Comparison of ENCODE assay signal across 23 mouse cellular contexts in genomic region chr2:19560654-19561053, GRCm38 (mm10). TPM values are rescaled to one million over a fixed set of nuclear protein-coding genes. Genes with fewer than 3 reads are reported as not detected.
DNase-seq lines count a peak whose midpoint lies in the region; ATAC-seq and TF ChIP-seq lines count a peak whose summit lies in the region.
"Had no signal": no experiment of that assay in that cellular context is flagged by ENCODE, and none has a peak within 500 bp of the region (broad histone marks: within the 10 kb centered on the region; RNA-seq: fewer than 3 reads in every experiment).

No protein-coding gene starts in this region.

- DNase-seq in lung, postnatal 0 days (ENCODE audit: low spot score) = peak; percentile 29
- no peak for DNase-seq in lung, postnatal 4 days
- DNase-seq in lung, postnatal 36 days = peak; percentile 21
- no peak for DNase-seq in lung, adult 2 months
- DNase-seq: adrenal gland, adult 2 months; adrenal gland, postnatal 10 days; adrenal gland, postnatal 25 days; cerebellum, adult 11 months; cerebellum, adult 18-20 months; cerebellum, adult 8-10 months; cerebellum, adult 9-11 months; cerebellum, postnatal 14 days; cerebellum, postnatal 36 days; embryo, embryonic 11 days had no signal

- H3K4me2 ChIP-seq in lung, postnatal 0 days (replicated peaks; ENCODE audit: low read depth, low read length) = no peak overlapping the region
- H3K4me2 ChIP-seq: embryonic facial prominence, embryonic 13.5 days; embryonic facial prominence, embryonic 15.5 days; forebrain, embryonic 12.5 days had no signal

- H3K9ac ChIP-seq in lung, postnatal 0 days (replicated peaks; ENCODE audit: low read depth) = no peak overlapping the region
- H3K9ac ChIP-seq: embryonic facial prominence, embryonic 13.5 days; embryonic facial prominence, embryonic 15.5 days; forebrain, embryonic 12.5 days had no signal

- no peaks in the 10 kb centered on the region for H3K27me3 ChIP-seq in lung, postnatal 0 days (replicated peaks; ENCODE audit: insufficient read depth, low read length)
- H3K27me3 ChIP-seq: embryonic facial prominence, embryonic 13.5 days; embryonic facial prominence, embryonic 15.5 days; forebrain, embryonic 12.5 days had no signal

- no peak; the same call in 1 of the 2 replicates for TF ChIP-seq CTCF in lung, postnatal 0 days (IDR thresholded peaks at IDR 0.05)
- TF ChIP-seq CTCF in lung, adult 2 months (IDR thresholded peaks at IDR 0.05; ENCODE audit: insufficient read depth, low read length) = no peak

- H3K4me1 ChIP-seq in lung, postnatal 0 days (ENCODE audit: insufficient read depth, low read depth, low read length) = no peaks in the 10 kb centered on the region
- no peaks in the 10 kb centered on the region for H3K4me1 ChIP-seq in lung, adult 2 months (ENCODE audit: control insufficient read depth, insufficient read depth, low read length)
- H3K4me1 ChIP-seq: embryonic facial prominence, embryonic 13.5 days; embryonic facial prominence, embryonic 15.5 days had no signal

- 0 out of 2 replicates have a peak overlapping the region, but pooled peaks have one; percentile 6 for H3K27ac ChIP-seq in lung, postnatal 0 days (ENCODE audit: low read length)
- H3K27ac ChIP-seq: embryonic facial prominence, embryonic 13.5 days; embryonic facial prominence, embryonic 15.5 days; forebrain, embryonic 10.5 days; forebrain, embryonic 12.5 days had no signal

- H3K36me3 ChIP-seq in lung, postnatal 0 days (ENCODE audit: insufficient read depth, low read length) = no peaks in the 10 kb centered on the region
- H3K36me3 ChIP-seq: embryonic facial prominence, embryonic 13.5 days; embryonic facial prominence, embryonic 15.5 days; forebrain, embryonic 10.5 days; forebrain, embryonic 12.5 days had no signal

- no peak overlapping the region for H3K4me3 ChIP-seq in lung, postnatal 0 days (ENCODE audit: low read depth, low read length)
- no peak overlapping the region for H3K4me3 ChIP-seq in lung, adult 2 months (replicated peaks; ENCODE audit: extremely low read depth, low read depth, low read length)
- H3K4me3 ChIP-seq: embryonic facial prominence, embryonic 13.5 days; embryonic facial prominence, embryonic 15.5 days; erythroblast, embryonic 14.5 days; forebrain, embryonic 10.5 days; forebrain, embryonic 12.5 days had no signal

- no peaks in the 10 kb centered on the region for H3K9me3 ChIP-seq in lung, postnatal 0 days (ENCODE audit: low read length)
- H3K9me3 ChIP-seq: embryonic facial prominence, embryonic 13.5 days; embryonic facial prominence, embryonic 15.5 days; forebrain, embryonic 10.5 days; forebrain, embryonic 12.5 days had no signal

- no peak for TF ChIP-seq POLR2A in lung, adult 2 months (IDR thresholded peaks at IDR 0.05; ENCODE audit: borderline replicate concordance, extremely low read depth, low read depth, low read length)

- WGBS in lung, postnatal 0 days = 47% methylated on average over 2 of the region's 2 CpGs
- 60% methylated on average over 2 of the region's 2 CpGs for WGBS in lung, adult 2 months

- peak; percentile 65 for ATAC-seq in lung, postnatal 0 days
- ATAC-seq: forebrain, embryonic 14.5 days; forebrain, embryonic 16.5 days had no signal

- TF ChIP-seq EP300 in lung, postnatal 0 days (IDR thresholded peaks at IDR 0.05) = peak; percentile 71

RNA-seq across cellular contexts. Expression of gene 4921504E06Rik, which starts 6.9 kb away (rescaled TPM):
- 0.08 and 0.13 TPM in 2 replicates for polyA plus RNA-seq in lung, postnatal 0 days (2015; fragmentation: Nextera tagmentation; extraction: Ambion mirVana)
- not detected in 2 replicates for polyA plus RNA-seq in lung, adult 2 months (2012; rRNA removed)
- polyA plus RNA-seq: adrenal gland, adult 2 months; C2C12; embryonic facial prominence, embryonic 11.5 days; embryonic facial prominence, embryonic 13.5 days; erythroblast, embryonic 14.5 days; forebrain, embryonic 10.5 days; forebrain, embryonic 12.5 days; forebrain, embryonic 14.5 days; forebrain, embryonic 16.5 days had no signal

Comparison
In these comparisons a context has a peak if more than half of its experiments do, and no peak if none do; other contexts are left out.
1. DNase-seq: peak in lung, postnatal 0 days (single experiment) and lung, postnatal 36 days (single experiment); none in lung, postnatal 4 days (0 of 2) and lung, adult 2 months (single experiment).